Mouse (Mus musculus) common myeloid progenitor, adult 5-6 weeks (primary cell): Measurements from ENCODE around the gene Insyn1. TPM values are rescaled to one million over a fixed set of nuclear protein-coding genes. Genes with fewer than 3 reads are reported as not detected.

Experiments used
- ATAC-seq: replicated peaks from 2 replicates; pipeline ENCODE4 v1.8.0; 2016; ENCODE audit warnings: low read depth, mild to moderate bottlenecking, moderate TSS enrichment, inconsistent platforms; ENCODE audit not compliant: poor library complexity, severe bottlenecking
- total RNA-seq: library from RNA; stranded (forward); fragments of 200-1000, 187-1606 nt; gene quantifications from 2 replicates; pipeline ENCODE4 v1.2.3, GENCODE M21; 2017

Gene Insyn1
- total RNA-seq, 1 experiment from 2014 or later, result not detected

- no peak for ATAC-seq
These were observed 42.0 kb downstream of the Insyn1 start for GRCm38 (mm10) chr9:58530407-58530806.

GRCm38 (mm10) chr9:58532236-58532635 lies 43.8 kb downstream of the Insyn1 start:
- ATAC-seq, result no peak

- no peak for ATAC-seq
These were observed 44.9 kb downstream of the Insyn1 start for GRCm38 (mm10) chr9:58533322-58533721.

- ATAC-seq, result peak; percentile 65
These were observed 46.4 kb downstream of the Insyn1 start for GRCm38 (mm10) chr9:58534766-58535165.

- peak; percentile 70 for ATAC-seq
These were observed 47.2 kb downstream of the Insyn1 start for GRCm38 (mm10) chr9:58535447-58536134.

GRCm38 (mm10) chr9:58537774-58538173 lies 49.4 kb downstream of the Insyn1 start:
- peak; percentile 17 for ATAC-seq

GRCm38 (mm10) chr9:58539886-58540285 lies 51.5 kb downstream of the Insyn1 start:
- ATAC-seq, result 0 out of 2 replicates have a peak, but pooled peaks have one; percentile 23

- ATAC-seq, result peak; percentile 87
These were observed 53.5 kb downstream of the Insyn1 start for GRCm38 (mm10) chr9:58541895-58542338.

GRCm38 (mm10) chr9:58544879-58545324 lies 56.5 kb downstream of the Insyn1 start:
- no peak for ATAC-seq

GRCm38 (mm10) chr9:58545428-58545827 lies 57.0 kb downstream of the Insyn1 start:
- ATAC-seq, result no peak

GRCm38 (mm10) chr9:58546630-58547360 lies 58.4 kb downstream of the Insyn1 start:
- ATAC-seq, result no peak

GRCm38 (mm10) chr9:58548897-58549296 lies 60.5 kb downstream of the Insyn1 start:
- ATAC-seq, result 0 out of 2 replicates have a peak, but pooled peaks have one; percentile 37

Other genes with a start within 250 kb of the Insyn1 start
- 25.7 and 33.8 TPM in 2 replicates for gene Pml, start 238.8 kb upstream of the Insyn1 start, total RNA-seq
- gene Stoml1, start 235.4 kb upstream of the Insyn1 start, total RNA-seq, result 3.9 and 9.0 TPM in 2 replicates
- not detected in 2 replicates for gene Loxl1, start 175.4 kb upstream of the Insyn1 start, total RNA-seq
- not detected in 2 replicates for gene Tbc1d21, start 118.1 kb upstream of the Insyn1 start, total RNA-seq
- 0.09 TPM in 1 of 2 replicates, not detected in the other for gene Cd276, start 66.8 kb downstream of the Insyn1 start, total RNA-seq
- gene Nptn, start 93.6 kb downstream of the Insyn1 start, total RNA-seq, result 57.7 and 59.4 TPM in 2 replicates